Mouse (Mus musculus) midbrain, embryonic 13.5 days (tissue): ENCODE results near the gene Adcy6. TPM values are rescaled to one million over a fixed set of nuclear protein-coding genes. Genes with fewer than 3 reads are reported as not detected.
"Not testable (repeated sequence)": the region's sequence is repeated elsewhere in the genome, so short reads cannot be mapped to it uniquely, and the experiment has no call there.

ENCODE experiments used
- ATAC-seq: fragments of 200-750 bp; cut with Nextera tagmentation; 2 replicates; pipeline ENCODE4 v1.8.0; 2017; ENCODE audit warnings: mild to moderate bottlenecking, moderate TSS enrichment, moderate library complexity
- H3K27ac ChIP-seq: fragments of 300-500 bp; sonication (generic); 2 replicates; pipeline ENCODE4 v1.5.1; 2015; ENCODE audit warnings: inconsistent platforms, mild to moderate bottlenecking, moderate library complexity
- H3K27me3 ChIP-seq: fragments of 300-500 bp; sonication (generic); 2 replicates; pipeline ENCODE4 v1.6.1; 2015; ENCODE audit warnings: mild to moderate bottlenecking, inconsistent platforms
- H3K36me3 ChIP-seq: fragments of 300-500 bp; sonication (generic); 2 replicates; pipeline ENCODE4 v1.6.1; 2015; ENCODE audit warnings: mild to moderate bottlenecking, inconsistent platforms
- H3K4me1 ChIP-seq: fragments of 300-500 bp; sonication (generic); replicated peaks from 2 replicates; pipeline ENCODE4 v1.6.1; 2015; ENCODE audit warnings: inconsistent platforms
- H3K4me2 ChIP-seq: fragments of 300-500 bp; sonication (generic); replicated peaks from 2 replicates; pipeline ENCODE4 v1.6.1; 2015; ENCODE audit warnings: moderate library complexity, mild to moderate bottlenecking, inconsistent platforms
- H3K4me3 ChIP-seq: fragments of 300-500 bp; sonication (generic); replicated peaks from 2 replicates; pipeline ENCODE4 v1.5.1; 2015; ENCODE audit warnings: mild to moderate bottlenecking, inconsistent platforms
- H3K9ac ChIP-seq: fragments of 300-500 bp; sonication (generic); replicated peaks from 2 replicates; pipeline ENCODE4 v1.6.1; 2015; ENCODE audit warnings: mild to moderate bottlenecking, inconsistent platforms
- H3K9me3 ChIP-seq: fragments of 300-500 bp; sonication (generic); 2 replicates; pipeline ENCODE4 v1.6.1; 2016; ENCODE audit warnings: mild to moderate bottlenecking, inconsistent platforms
- WGBS: fragments of 180-500 bp; shearing (Covaris S2); methylation state at CpG from one replicate; pipeline ENCODE4 v1.1.7; 2015; 5-methylcytosine and 5-hydroxymethylcytosine counted together
- polyA plus RNA-seq: library from polyadenylated mRNA; unstranded; fragments of >200 nt; fragmentation: Nextera tagmentation; extraction: Ambion mirVana; gene quantifications from 2 replicates; pipeline ENCODE4 v1.2.1, GENCODE M21; 2015

The Adcy6 gene
- polyA plus RNA-seq, 1 experiment from 2014 or later: 13.0 TPM

- H3K27me3 ChIP-seq: no peaks in the 10 kb centered on the region
- H3K4me3 ChIP-seq: no peak overlapping the region
- no peak for ATAC-seq
- H3K27ac ChIP-seq: no peak overlapping the region
- peaks cover 97% of the 10 kb centered on the region for H3K36me3 ChIP-seq
- no peaks in the 10 kb centered on the region for H3K9me3 ChIP-seq
- no peaks in the 10 kb centered on the region for H3K4me1 ChIP-seq
- no peak overlapping the region for H3K9ac ChIP-seq
- H3K4me2 ChIP-seq: no peak overlapping the region
- WGBS: 85% methylated on average over 19 of the region's 19 CpGs
Measured at GRCm38 (mm10) chr15:98594193-98594592, 15.7 kb downstream of the Adcy6 start.

DNA sequence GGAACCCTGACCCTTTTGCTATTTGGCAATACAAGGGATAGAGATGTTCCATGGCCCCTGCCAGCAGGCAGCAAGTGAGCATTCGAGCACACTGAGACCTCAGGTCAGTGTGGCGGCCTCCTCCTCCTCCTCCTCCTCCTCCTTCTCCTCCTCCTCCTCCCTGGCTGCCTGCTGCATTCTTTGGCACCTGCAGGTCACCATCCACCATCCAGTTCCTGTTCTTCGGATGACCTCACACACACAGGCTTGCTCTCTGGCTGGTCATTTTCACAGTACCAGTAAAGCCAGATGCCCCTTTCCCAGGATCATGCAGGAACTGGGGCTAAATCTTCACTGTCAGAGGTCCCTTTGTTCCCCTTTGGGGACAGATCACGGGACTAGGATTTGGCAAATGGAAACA is 18.5 kb downstream of the Adcy6 start:
- H3K4me1 ChIP-seq: no peaks in the 10 kb centered on the region
- no peak overlapping the region for H3K4me3 ChIP-seq
- H3K36me3 ChIP-seq: peaks cover 75% of the 10 kb centered on the region
- no peak overlapping the region for H3K27ac ChIP-seq
- H3K27me3 ChIP-seq: no peaks in the 10 kb centered on the region
- H3K9ac ChIP-seq: no peak overlapping the region
- H3K4me2 ChIP-seq: no peak overlapping the region
- H3K9me3 ChIP-seq: no peaks in the 10 kb centered on the region
- no peak for ATAC-seq
- WGBS: 68% methylated on average over 4 of the region's 4 CpGs

DNA sequence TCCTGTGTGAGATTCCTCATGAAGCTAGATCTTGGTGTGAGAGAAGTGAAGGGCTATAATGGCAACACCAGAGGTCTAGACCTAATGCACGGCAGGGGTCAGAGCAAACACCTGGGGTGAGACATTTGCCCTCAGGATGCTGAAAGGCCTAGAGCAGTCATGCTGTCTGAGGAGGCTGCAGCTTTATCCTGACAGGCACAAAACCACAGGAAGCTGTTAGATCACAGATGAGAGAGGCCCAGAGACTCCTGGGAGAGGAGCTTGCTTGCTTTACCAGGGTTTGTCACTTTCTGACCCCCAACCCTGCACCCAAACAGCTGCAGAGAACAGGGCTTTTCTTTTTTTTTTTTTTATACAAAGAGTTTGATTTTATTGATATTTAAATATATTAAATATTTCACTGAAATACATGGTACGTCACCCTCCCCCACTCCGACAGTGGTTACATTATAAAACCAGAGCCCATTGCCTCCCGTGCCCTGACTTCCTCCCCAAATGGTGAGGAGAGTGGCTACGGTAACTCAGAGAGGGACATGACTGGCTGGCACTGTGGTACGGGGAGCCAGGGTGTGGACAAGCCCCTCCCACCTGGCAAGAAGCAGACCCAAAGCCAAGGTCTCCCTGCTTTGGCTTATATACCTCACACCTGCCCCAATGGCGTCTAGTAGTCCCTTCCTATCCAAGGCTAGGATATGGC is 20.1 kb downstream of the Adcy6 start:
- no peak overlapping the region; the same call in 1 of the 2 replicates for H3K9ac ChIP-seq
- H3K27me3 ChIP-seq: no peaks in the 10 kb centered on the region
- no peak for ATAC-seq
- peaks cover 59% of the 10 kb centered on the region for H3K36me3 ChIP-seq
- no peaks in the 10 kb centered on the region for H3K9me3 ChIP-seq
- 82% methylated on average over 7 of the region's 7 CpGs for WGBS
- H3K27ac ChIP-seq: no peak overlapping the region
- no peaks in the 10 kb centered on the region for H3K4me1 ChIP-seq
- H3K4me3 ChIP-seq: no peak overlapping the region
- H3K4me2 ChIP-seq: no peak overlapping the region

- Histone ChIP-seq H3K9ac (no peak overlapping the region), H3K4me3 (no peak overlapping the region), H3K4me2 (no peak overlapping the region), H3K4me1 (no peaks in the 10 kb centered on the region), H3K27me3 (no peaks in the 10 kb centered on the region), H3K36me3 (peaks cover 39% of the 10 kb centered on the region), H3K27ac (no peak overlapping the region), H3K9me3 (no peaks in the 10 kb centered on the region)
- no peak for ATAC-seq
- 92% methylated on average over 11 of the region's 11 CpGs for WGBS
Measured at GRCm38 (mm10) chr15:98587751-98588150, 22.1 kb downstream of the Adcy6 start.

DNA sequence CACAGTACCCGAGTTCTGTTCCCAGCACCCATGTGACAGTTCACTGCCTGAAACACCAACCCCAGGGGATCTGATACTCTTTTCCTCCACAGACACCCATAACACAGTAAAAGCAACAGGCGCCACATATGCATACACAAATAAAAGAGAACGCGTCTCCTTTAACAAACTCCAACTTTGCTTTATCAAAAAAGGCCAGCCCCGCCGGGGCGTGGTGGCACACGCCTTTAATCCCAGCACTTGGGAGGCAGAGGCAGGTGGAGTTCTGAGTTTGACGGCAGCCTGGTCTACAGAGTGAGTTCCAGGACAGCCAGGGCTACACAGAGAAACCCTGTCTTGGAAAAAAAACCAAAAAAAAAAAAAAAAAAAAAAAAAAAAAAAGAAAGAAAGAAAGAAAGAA is 23.7 kb downstream of the Adcy6 start:
- not testable (repeated sequence) for H3K27me3 ChIP-seq, H3K9ac ChIP-seq, H3K27ac ChIP-seq, H3K4me1 ChIP-seq, ATAC-seq, H3K9me3 ChIP-seq, H3K4me3 ChIP-seq, H3K4me2 ChIP-seq
- peaks cover 22% of the 10 kb centered on the region for H3K36me3 ChIP-seq
- WGBS: 85% methylated on average over 9 of the region's 9 CpGs

DNA sequence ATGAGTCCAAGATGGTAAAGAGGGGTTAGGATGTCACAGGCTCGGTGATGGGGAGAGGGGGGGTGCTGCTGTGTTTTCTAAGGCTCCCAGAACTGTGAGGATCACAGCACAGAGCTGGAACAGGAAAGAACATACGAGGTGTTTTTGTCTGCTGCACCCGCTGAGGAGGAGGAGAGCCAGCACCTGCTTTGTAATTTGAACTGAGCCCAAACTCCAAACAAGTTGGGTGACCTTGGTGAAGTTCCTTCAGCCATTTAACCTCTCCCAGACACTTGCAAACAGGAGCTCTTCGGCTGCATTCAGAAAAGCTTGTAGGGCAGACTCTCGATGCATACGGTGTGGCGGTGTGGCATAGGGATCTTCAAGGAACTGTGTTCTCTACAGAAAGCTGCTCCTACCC is 24.5 kb downstream of the Adcy6 start:
- Histone ChIP-seq H3K4me1 (no peaks in the 10 kb centered on the region), H3K9ac (no peak overlapping the region), H3K4me2 (no peak overlapping the region), H3K36me3 (peaks cover 15% of the 10 kb centered on the region), H3K4me3 (no peak overlapping the region), H3K27me3 (no peaks in the 10 kb centered on the region), H3K9me3 (no peaks in the 10 kb centered on the region), H3K27ac (no peak overlapping the region)
- ATAC-seq: no peak
- 46% methylated on average over 7 of the region's 7 CpGs for WGBS

DNA sequence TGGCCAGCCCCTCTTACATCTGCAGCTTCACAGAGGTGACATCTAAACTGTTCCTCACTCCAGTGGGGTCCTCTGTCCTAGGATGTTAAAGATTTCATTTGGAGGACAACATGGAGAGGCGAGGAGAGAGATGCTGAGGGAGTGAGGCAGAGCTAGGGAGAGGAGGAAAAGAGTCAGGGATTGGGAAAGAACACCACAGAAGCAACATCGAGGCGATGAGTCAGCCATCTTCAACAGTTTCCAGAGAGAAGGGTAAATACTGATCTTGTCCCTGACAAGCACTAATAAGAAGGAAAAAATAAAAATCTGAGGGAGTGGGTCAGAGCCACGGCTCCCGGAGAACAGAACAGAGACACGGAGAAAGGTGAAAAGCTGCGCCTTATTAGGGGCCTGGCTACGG is 26.9 kb downstream of the Adcy6 start:
- H3K4me3 ChIP-seq: no peak overlapping the region
- H3K4me1 ChIP-seq: no peaks in the 10 kb centered on the region
- no peak overlapping the region for H3K27ac ChIP-seq
- 80% methylated on average over 8 of the region's 8 CpGs for WGBS
- H3K4me2 ChIP-seq: no peak overlapping the region
- ATAC-seq: no peak
- H3K27me3 ChIP-seq: no peaks in the 10 kb centered on the region
- no peaks in the 10 kb centered on the region for H3K9me3 ChIP-seq
- H3K36me3 ChIP-seq: no peaks in the 10 kb centered on the region
- H3K9ac ChIP-seq: no peak overlapping the region

GRCm38 (mm10) chr15:98582410-98582809 is 27.5 kb downstream of the Adcy6 start:
- Histone ChIP-seq H3K4me3 (no peak overlapping the region), H3K36me3 (no peaks in the 10 kb centered on the region), H3K9ac (no peak overlapping the region), H3K4me1 (no peaks in the 10 kb centered on the region), H3K27ac (no peak overlapping the region), H3K9me3 (no peaks in the 10 kb centered on the region), H3K4me2 (no peak overlapping the region), H3K27me3 (no peaks in the 10 kb centered on the region)
- no peak for ATAC-seq
- WGBS: 91% methylated on average over 8 of the region's 8 CpGs

GRCm38 (mm10) chr15:98579795-98580464 is 29.9 kb downstream of the Adcy6 start:
- no peaks in the 10 kb centered on the region for H3K27me3 ChIP-seq
- no peaks in the 10 kb centered on the region for H3K9me3 ChIP-seq
- H3K36me3 ChIP-seq: no peaks in the 10 kb centered on the region
- no peak overlapping the region for H3K4me2 ChIP-seq
- H3K4me3 ChIP-seq: no peak overlapping the region
- no peaks in the 10 kb centered on the region for H3K4me1 ChIP-seq
- H3K27ac ChIP-seq: no peak overlapping the region
- ATAC-seq: peak; percentile 87
- no peak overlapping the region for H3K9ac ChIP-seq
- 42% methylated on average over 5 of the region's 5 CpGs for WGBS

GRCm38 (mm10) chr15:98579310-98579709 is 30.6 kb downstream of the Adcy6 start:
- Histone ChIP-seq H3K27ac (no peak overlapping the region), H3K36me3 (no peaks in the 10 kb centered on the region), H3K4me2 (no peak overlapping the region), H3K4me1 (no peaks in the 10 kb centered on the region), H3K9ac (no peak overlapping the region), H3K27me3 (no peaks in the 10 kb centered on the region), H3K9me3 (no peaks in the 10 kb centered on the region), H3K4me3 (no peak overlapping the region)
- 78% methylated on average over 2 of the region's 2 CpGs for WGBS
- ATAC-seq: no peak

DNA sequence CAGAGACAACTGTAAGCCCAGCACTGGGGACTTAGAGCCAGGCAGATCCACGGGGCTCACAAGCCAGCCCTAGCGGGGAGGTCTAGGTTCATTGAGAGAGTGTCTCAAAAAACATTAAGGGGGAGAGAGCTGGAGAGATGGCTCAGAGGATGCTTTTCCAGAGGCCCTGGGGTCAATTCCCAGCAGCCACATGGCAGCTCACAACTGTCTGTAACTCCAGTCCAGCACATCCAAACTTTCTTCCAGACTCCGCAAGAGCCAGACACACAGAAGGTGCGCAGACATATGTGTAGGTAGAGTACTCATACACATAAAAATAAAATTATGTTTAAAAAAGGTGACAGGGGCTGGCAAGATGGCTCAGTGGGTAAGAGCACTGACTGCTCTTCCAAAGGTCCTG is 36.6 kb downstream of the Adcy6 start:
- no peak overlapping the region for H3K4me2 ChIP-seq
- 76% methylated on average over 4 of the region's 4 CpGs for WGBS
- no peaks in the 10 kb centered on the region for H3K27me3 ChIP-seq
- no peak overlapping the region for H3K9ac ChIP-seq
- H3K9me3 ChIP-seq: no peaks in the 10 kb centered on the region
- H3K4me1 ChIP-seq: peaks cover 10% of the 10 kb centered on the region
- no peaks in the 10 kb centered on the region for H3K36me3 ChIP-seq
- no peak overlapping the region for H3K4me3 ChIP-seq
- ATAC-seq: no peak
- no peak overlapping the region for H3K27ac ChIP-seq

DNA sequence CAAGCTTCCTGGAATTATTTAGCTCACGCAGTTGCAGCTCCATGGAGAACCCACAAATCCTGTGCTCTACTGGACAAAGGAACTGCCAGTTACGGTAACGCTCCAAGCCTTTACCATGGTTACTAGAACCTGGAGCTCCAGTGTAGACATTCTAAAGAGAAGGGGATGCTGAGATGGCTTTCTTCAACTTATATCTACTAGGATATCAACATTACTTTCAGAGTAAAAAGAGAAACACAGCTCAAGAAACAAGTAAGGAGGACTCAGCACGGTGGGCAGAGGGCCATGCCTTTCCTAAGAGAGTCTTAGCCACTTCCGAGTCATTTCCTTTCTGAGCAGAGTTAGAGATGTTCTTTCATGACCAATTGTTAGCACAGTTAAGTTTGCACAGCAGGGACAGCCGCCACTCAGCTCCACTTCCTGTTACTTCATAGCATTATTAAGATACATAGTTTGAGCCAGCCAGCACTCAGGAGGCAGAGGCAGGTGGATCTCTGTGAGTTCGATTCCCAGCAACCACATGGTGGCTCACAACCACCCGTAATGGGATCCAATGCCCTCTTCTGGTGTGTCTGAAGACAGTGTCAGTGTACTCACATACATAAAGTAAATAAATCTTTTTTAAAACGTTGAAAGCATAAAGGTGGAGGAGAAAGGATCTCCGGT is 38.9 kb downstream of the Adcy6 start, which contains the start of the genes Ccnt1 and 4930415O20Rik:
TSS of gene Ccnt1 (minus strand) at position 51 of the 666 bp plus-strand sequence.
TSS of gene 4930415O20Rik (plus strand) at position 132 of the 666 bp plus-strand sequence.
- no peaks in the 10 kb centered on the region for H3K9me3 ChIP-seq
- no peak within 1 kb of the TSS for H3K27ac ChIP-seq
- no peak within 1 kb of the TSS for H3K4me2 ChIP-seq
- H3K4me1 ChIP-seq: peaks cover 15% of the 10 kb centered on the region
- H3K36me3 ChIP-seq: no peaks in the 10 kb centered on the region
- no peak for ATAC-seq
- WGBS: 86% methylated on average over 10 of the region's 10 CpGs
- H3K4me3 ChIP-seq: no peak within 1 kb of the TSS
- no peaks in the 10 kb centered on the region for H3K27me3 ChIP-seq
- H3K9ac ChIP-seq: no peak within 1 kb of the TSS
